Mouse (Mus musculus) heart, adult 18-20 months (tissue): Measurements from ENCODE around the gene Uprt. TPM values are rescaled to one million over a fixed set of nuclear protein-coding genes. Genes with fewer than 3 reads are reported as not detected.
A peak's percentile ranks its signal among the peaks of the same experiment; 100 is the strongest.

Source experiments
- DNase-seq, 2 experiments: peaks; one replicate each; pipeline ENCODE4 v3.0.0; 2021 to 2022; ENCODE audit warnings: mixed read lengths in 1 of 2
- long read RNA-seq, 2 experiments: library from polyadenylated mRNA; stranded (forward); transcript quantifications; one replicate each; pipeline ENCODE4 v2.0.0; 2021
- total RNA-seq, 2 experiments: library from RNA; stranded (reverse); gene quantifications; 2 replicates each; pipeline ENCODE4 v1.2.3; 2021

Uprt gene
- 10 to 100 TPM in 1 of 2 experiments, 1 to 10 TPM in 1; 9.6 to 10.1 TPM for total RNA-seq
- long read RNA-seq, experiment 1, partial matches to known transcripts: 0 of 1 reads
- long read RNA-seq, experiment 1, other reads (novel, unspliced or antisense): 0 of 1 reads
- long read RNA-seq, experiment 2: 0 reads

DNA sequence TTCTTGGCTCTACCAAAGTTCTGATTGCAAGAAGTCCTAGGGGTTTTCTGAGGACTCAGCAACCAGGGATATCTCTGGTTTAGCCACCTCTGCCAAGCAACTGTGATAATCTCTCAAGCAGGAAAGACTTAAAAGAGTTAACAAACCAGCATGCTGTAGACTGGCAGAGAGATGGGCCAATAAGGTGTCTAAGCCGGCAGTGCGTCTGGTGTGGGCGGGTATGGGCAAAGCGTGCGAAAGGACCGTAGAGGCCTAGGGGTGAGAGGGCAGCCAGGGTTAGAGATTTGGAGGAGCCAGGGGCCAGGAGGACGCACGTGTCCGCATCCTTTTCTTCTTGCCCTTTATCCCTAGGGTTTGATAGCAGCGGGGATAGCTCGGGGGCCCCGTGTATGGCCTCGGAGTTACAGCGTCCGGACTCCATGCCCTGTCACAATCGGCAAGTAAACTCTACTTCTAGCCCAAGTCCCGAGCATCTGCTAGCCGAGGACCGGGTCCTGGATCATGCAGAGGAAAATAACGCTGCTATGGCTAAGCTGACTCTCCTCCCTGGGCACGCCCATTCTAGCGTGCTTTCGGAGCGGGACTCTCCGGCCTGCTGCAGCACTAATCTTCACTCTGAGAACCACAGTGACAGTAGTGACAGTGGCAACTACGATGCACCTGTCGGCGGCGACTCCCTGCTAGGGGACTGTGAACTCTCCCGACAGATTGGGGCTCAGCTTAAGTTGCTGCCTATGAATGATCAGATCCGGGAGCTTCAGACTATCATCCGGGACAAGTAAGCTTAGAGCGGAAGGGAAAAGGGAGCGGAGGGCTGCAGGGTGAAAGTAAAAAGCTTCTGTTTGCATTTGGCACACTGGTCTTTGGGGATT is at the start of gene Uprt:
Gene Uprt, plus strand, starts transcription at position 247 of the 872 bp plus-strand sequence.
- peak; percentile 84 to 91 for DNase-seq

DNA sequence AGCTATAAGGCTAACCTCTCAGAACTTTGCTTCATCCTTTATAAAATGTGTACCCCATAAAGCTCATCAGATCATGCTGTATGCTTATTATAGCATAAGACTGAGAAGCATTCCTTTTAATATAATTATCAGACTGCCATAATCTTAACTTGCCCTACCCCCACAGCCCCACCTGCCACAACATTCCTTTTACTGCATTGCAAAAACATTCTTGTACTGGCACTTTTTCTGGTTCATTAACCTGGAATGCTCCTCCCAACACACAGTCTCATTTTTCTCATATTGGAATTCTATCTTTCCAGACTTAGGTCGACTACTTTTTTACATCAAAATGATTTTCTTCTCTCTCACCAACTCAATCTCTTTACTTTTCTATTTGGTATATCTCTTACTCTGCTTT is 49.2 kb upstream of the Uprt start:
- no peak for DNase-seq

DNA sequence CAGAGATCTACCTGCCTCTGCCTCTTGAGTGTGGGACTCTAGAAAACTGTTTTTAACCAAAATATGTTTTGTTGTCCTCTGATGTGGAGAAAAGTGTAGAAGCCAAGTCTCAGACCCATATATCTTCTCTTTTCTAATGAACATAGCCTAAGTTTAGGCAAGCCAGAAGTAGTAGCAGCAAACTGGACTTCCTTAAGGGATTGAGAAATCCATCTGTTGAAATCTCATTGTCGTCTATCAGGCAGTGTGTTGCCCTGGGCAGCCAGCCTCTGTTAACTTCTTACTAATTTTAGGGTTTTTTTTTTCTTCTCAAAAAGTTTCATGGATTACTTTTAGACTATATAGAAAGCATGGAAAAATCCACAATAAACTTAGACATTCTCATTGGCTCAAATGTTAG is 30.2 kb upstream of the Uprt start:
- no peak for DNase-seq

DNA sequence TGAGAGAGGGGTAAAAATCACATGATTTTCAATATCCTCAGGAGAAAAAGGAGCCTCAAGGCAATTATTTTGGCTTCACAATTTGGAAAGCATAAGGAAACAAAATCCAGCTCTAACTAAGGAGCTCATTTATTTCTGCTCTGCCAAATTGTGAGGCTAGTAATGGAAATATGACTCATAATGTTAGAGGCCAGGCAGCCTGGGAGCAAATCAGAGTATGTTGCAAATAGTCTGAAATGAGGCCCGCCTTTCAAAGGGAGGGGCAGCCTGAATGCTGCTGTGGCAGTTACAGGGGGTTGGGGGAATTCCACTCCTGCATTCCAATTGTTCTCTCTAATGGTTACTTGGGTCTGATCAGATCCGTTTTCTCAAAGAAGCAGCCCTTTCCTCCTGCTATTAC is 20.9 kb upstream of the Uprt start:
- DNase-seq: peak; percentile 25 to 53

DNA sequence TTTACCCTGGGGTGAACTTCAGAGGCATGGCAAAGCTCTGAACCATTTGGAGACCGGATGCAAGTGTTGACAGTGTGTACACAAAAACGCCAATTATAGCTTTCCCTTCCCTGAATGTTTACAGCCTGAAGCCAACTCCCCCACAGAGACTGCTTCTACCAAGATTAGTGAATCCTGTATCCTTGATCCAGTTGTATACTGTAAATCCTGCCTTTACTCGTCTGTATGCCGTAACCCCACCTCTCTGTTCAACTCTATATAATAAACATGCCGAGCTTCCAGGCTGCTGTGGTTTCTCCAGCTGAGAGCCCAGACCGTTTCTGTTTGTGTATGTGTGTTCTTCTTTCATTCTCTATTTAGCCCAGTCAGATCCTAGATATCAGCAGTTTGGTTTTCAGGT is 18.2 kb upstream of the Uprt start:
- no peak for DNase-seq

DNA sequence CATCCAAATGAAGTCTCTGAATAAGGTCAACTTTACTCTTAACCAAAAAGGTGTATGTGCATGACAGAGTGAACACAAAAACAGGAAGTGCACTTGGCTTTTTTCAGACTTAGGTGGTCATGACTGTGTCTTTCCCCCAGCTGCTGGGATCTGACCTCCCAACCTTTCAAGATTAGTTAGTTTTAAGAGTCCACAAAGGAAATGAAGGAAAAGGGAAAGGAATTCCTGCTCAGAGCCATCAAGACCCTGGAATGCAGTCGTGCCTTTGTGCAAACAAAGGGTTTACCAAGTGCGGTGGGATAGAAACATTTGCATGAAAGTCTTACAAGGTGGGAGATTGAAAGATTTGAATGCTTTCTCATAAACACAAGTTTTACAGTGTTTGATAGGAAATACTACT is 4.6 kb upstream of the Uprt start:
- no peak for DNase-seq

DNA sequence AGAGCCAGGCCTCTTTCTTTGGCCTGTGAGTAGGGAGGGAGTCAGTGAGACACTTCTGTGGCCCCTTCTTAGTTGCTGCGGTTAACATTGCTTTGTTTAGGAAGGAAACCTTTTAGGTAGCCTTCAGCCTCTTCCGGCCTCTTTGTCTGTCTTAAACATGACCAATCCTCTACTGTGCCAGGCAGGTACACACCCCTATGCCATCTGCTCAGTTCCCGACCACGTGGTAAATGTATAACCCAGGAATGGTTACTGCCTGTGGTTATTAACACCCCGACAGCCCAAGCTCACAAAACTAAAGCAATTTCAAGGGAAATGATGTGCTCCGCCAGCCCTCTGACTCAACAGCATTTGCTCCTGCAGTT is 808 bp downstream of the Uprt start:
- no peak for DNase-seq

DNA sequence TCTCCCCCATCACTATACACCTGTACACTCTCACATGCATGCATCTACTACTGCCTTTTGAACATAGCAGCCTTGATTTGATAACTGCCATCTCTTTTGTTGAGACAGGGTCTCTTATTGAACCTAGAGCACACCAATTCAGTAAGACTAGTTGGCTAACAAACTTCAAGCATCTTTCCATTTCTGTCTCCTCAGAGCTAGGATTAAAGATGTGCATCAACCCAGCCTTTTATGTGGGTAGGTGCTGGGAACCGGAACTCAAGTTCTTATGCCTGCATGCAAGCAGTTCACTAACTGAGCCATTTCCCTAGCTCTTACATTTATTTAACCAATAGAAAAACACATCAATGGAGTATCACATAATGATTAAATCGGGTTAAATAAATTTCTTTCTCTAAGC is 3.0 kb downstream of the Uprt start:
- no peak for DNase-seq

DNA sequence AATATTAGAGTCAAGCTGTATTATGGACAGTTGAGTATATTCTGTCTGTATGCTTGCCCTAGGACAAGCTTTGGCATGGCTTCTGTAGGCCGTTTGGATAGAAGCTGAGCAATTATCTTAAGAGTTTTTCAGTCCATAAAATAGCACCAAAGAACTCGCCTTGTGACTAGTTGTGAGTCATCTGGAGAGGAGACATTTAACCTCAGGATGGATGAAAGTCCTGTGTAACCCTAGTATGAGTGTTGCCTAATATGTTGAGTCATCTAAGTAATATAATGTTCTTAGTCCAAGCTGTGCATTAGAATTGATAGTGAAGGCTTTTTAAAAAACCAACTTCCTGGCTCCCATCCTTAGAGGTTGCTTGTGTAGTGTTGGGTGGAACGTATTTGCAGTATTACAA is 5.4 kb downstream of the Uprt start:
- DNase-seq: peak in 1 of 2 experiments; percentile 1

DNA sequence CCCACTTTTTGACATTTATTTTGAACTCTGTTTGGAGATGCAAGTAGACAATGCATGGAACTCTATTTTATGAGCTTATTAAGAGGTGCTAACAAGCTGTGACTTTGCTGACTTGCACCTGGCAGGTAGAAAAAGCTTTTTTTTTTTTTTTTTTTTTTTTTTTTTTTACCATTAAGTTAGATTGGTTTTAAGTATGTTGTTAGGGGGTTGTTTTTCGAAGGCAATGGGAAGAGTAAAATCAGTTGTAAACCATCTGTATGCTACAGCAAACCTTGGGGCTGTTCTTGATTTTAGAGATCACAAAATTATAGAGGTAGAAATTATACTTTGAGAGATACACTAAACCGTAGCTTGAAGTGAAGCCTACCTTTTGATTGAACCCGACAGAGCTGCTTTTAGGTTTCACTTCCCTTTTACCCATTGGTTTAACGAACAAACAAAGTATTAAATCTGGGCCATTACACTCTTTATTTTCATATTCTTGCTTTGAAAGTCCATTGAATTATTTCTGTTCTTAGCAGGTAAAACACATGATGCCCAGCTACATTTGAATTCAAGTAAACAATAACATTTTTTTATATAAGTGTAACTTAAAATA is 6.4 kb downstream of the Uprt start:
- no peak for DNase-seq

DNA sequence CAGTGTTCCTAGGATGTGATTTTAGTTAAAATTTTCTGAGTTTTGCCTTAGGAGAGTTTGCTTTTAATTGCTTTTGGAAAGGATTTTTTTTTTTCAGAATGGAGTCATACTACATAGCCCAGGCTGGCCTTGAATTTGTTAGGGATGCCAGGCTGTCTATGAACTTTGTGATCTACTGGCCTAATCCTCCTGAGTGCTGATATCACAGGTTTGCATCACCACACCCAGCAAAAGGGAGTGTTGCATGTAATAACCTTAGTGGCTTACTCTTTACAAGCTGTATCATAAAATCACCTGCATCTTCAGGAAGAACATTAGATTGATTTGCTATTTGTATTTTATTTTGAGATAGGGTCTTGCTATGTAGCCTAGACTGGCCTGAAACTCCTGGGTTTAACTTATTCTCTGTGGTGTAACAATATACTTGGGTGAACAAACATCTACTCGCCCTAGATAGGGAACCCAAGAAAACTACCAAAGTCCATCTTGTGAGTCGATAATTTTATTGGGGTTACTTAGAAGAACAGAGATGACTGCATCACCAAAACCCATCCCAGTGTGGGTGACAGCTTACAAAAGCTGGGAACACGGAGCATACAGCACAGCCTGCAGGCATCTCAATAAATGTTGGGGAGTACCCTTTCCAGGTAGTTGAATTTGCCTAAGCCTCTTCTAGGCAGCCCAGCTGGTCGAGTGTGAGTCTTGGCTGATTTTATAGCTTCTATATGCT is 7.2 kb downstream of the Uprt start:
- DNase-seq: no peak

DNA sequence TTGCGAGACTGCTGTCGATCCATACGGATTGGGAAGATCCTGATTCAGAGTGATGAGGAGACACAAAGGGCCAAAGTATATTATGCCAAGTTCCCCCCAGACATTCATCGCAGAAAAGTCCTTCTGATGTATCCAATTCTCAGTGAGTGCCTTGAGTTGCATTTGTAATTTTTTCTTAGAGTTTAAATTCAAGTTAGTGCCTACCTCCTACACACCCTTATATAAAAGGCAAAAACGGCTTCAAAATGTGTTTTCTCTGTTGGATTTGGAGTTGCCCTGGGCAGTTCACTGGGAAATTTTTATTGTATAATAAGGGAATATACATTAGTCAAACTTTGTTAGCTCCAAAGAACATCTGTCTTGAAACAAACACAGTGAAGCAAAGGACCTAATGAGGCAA is 19.1 kb downstream of the Uprt start:
- DNase-seq: no peak

DNA sequence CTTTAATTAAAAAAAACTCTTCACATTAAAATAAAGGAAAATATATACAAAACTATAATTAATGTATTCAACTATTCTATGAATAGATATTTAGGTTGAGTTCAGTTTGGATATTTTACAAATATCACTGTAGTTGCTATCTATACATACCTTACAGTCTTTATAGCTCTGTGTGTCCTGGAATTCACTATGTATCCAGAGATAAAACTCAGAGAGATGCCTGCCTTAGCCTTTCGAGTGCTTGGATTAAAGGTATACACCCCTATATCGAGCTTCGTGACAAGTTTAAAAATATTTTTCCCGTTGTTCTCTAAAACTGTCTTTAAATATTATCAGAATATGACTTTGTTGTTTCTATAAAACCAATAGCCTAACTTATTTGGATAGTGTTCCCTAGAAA is 60.0 kb downstream of the Uprt start:
- no peak for DNase-seq

DNA sequence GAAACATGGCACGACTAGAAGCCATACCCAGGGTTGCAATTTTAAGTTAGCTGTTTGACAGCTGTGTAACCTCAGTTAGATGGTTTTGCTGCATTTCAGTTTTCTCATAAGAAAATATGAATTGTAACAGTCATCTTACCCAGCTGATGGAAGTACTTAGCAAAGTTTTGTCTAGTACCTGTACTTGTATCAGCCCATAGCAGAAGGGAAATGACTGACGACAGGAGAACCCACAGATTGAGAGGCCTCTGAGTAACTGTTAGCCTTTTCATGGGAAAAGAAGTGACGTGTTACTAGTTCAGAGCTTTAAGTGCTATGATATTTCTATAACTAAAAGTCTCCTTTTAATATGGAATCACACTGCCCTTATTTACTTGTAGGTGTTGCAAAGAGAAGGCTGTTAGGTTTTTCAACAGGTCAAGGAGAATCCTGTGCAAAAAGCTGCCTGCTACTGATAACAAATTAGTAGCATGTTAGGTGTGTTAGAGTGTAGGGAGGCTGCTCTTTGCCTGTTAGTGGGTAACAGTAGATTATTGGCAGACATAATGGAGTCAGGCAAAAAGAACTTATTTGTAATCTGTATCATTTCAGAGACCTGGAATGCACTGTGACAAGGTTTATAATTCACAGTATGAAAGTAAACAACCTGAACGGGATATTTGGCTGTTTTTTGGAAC is 61.4 kb downstream of the Uprt start:
- no peak for DNase-seq

DNA sequence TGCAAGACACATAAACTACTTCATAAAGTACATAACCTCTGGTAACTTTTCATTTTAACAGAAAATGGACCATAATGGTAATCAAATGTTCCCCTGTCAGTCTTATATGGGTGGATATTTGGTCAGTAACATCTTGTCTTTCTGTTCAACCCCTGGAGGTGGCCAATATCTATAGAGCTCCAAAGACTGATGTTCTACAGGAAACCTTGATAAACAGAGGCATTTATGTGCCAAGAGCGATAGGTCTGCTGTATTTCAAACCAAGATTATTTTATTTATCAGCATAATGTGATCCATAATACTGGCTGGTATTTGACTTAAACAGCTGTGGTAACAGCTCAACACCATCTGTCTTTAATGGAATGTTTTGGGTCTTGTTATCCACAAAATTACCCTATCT is 62.7 kb downstream of the Uprt start:
- no peak for DNase-seq

Other genes starting within 250 kb of the Uprt start
- gene Abcb7, start 69.0 kb upstream of the Uprt start, total RNA-seq: 10 to 100 TPM; 34.2 to 37.8 TPM
- gene Zdhhc15, start 188.2 kb downstream of the Uprt start, total RNA-seq: under 1 TPM; 0.22 to 0.62 TPM